Mouse (Mus musculus): ENCODE measurements around the gene Nfkbil1.

DNA sequence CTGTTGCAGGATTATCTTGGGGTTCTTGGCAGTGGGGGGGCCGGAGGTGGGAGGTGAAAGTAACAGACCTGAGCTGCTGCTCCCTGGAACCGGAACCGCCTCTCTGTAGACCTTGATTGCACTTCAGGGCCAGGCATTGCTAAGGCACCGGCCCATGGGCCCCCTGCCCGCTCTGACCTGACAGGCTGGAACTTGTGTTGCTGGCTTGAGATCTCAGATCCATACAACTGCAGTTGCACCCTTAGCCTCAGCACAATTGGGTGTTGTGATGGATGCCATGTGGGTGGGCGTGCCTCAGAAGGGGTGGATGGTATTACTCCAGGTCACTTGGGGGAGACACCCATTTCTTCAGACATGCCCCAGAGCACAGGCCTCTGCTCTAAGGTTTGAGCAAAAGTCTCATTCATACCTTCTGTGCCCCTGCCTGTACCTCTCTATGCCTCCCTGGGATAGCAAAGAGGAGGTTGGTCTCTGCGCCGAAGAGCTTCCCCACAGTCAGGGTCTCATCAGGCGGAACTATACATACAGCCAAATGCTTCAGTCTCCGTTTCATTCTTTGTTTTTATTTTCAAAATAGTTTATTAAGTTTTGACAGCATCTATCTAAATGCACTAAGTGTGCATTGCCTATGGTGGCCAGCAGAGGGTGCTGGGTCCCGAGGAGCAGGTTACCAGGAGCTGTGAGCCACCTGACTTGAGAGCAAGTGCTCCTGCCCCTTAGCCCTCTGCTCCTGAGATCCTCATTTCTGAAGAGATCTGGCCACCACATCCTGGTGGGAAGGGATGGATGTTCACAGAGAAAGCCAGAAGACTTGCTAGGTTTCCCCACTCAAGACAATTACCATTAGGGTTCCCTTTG, 18.9 kb upstream of the Nfkbil1 start:
- peak; percentile 80; the same call in 1 of the 2 replicates for TF ChIP-seq CTCF (IDR thresholded peaks at IDR 0.05; ENCODE audit: borderline replicate concordance, insufficient read depth, low read length)
- no peak for TF ChIP-seq POLR2A (IDR thresholded peaks at IDR 0.05; ENCODE audit: low read depth, low read length)

Data from embryonic fibroblast, embryonic 13.5 days (primary cell).